Mouse (Mus musculus) cerebellum, adult 2 months (tissue): Measurements from ENCODE around the gene Gm14085. TPM values are rescaled to one million over a fixed set of nuclear protein-coding genes. Genes with fewer than 3 reads are reported as not detected.
A peak's percentile ranks its signal among the peaks of the same experiment; 100 is the strongest.
"Not testable (repeated sequence)": the region's sequence is repeated elsewhere in the genome, so short reads cannot be mapped to it uniquely, and the experiment has no call there.

ENCODE experiments used
- DNase-seq, 2 experiments: peaks; one replicate each; pipeline ENCODE4 v3.0.0; 2021
- H3K27ac ChIP-seq: fragments of 200-500 bp; 2 replicates; pipeline ENCODE4 v1.5.1; 2012; ENCODE audit warnings: low read length, control low read depth, inconsistent platforms; ENCODE audit not compliant: insufficient read depth
- H3K27me3 ChIP-seq: fragments of 200-500 bp; 2 replicates; pipeline ENCODE4 v1.6.1; 2012; ENCODE audit warnings: inconsistent platforms, mild to moderate bottlenecking, low read length, moderate library complexity; ENCODE audit not compliant: control insufficient read depth, insufficient read depth
- H3K4me1 ChIP-seq: fragments of 200-500 bp; 2 replicates; pipeline ENCODE4 v1.6.1; 2011; ENCODE audit warnings: low read length; ENCODE audit not compliant: control insufficient read depth, insufficient read depth
- H3K4me3 ChIP-seq: fragments of 200-500 bp; replicated peaks from 2 replicates; pipeline ENCODE3; 2011; ENCODE audit warnings: mild to moderate bottlenecking, low read depth, low read length, control low read depth; ENCODE audit not compliant: insufficient read depth
- CTCF ChIP-seq: fragments of 200-500 bp; IDR thresholded peaks from 2 replicates; pipeline ENCODE4 v1.5.1; 2011; ENCODE audit warnings: low read depth, mild to moderate bottlenecking, control low read depth, low read length, moderate library complexity, borderline replicate concordance; ENCODE audit not compliant: insufficient read depth
- POLR2A ChIP-seq: fragments of 200-500 bp; IDR thresholded peaks from 2 replicates; pipeline ENCODE4 v1.6.1; 2011; ENCODE audit warnings: low read length, control low read depth, borderline replicate concordance; ENCODE audit not compliant: insufficient read depth
- WGBS: fragments of 180-500 bp; shearing (Covaris S2); methylation state at CpG from one replicate; pipeline ENCODE4 v1.1.7; 2018; 5-methylcytosine and 5-hydroxymethylcytosine counted together
- polyA plus RNA-seq: library from polyadenylated mRNA; depleted of rRNA; stranded (reverse); fragments of >200 nt; gene quantifications from 2 replicates; pipeline ENCODE4 v1.2.3, GENCODE M21; 2012

Gm14085 gene
- polyA plus RNA-seq, 1 experiment, result not detected

GRCm38 (mm10) chr2:122469221-122469620 is 15.5 kb upstream of the Gm14085 start:
- no peak for DNase-seq
- no peak overlapping the region for H3K4me3 ChIP-seq
- H3K4me1 ChIP-seq, result peaks cover 7% of the 10 kb centered on the region; the same call in 1 of the 2 replicates
- WGBS, result 88% methylated on average over 3 of the region's 3 CpGs
- no peaks in the 10 kb centered on the region for H3K27me3 ChIP-seq
- TF ChIP-seq POLR2A (no peak), CTCF (no peak)
- no peak overlapping the region for H3K27ac ChIP-seq

GRCm38 (mm10) chr2:122476585-122476984 is 8.2 kb upstream of the Gm14085 start:
- Histone ChIP-seq H3K4me3 (no peak overlapping the region), H3K27ac (no peak overlapping the region), H3K27me3 (no peaks in the 10 kb centered on the region), H3K4me1 (no peaks in the 10 kb centered on the region)
- TF ChIP-seq CTCF (no peak), POLR2A (no peak)
- no peak for DNase-seq

- H3K4me1 ChIP-seq, H3K27me3 ChIP-seq, H3K4me3 ChIP-seq, H3K27ac ChIP-seq, DNase-seq: not testable (repeated sequence)
- 60% methylated on average over 1 of the region's 1 CpGs for WGBS
Measured at GRCm38 (mm10) chr2:122483787-122484186, 954 bp upstream of the Gm14085 start.

GRCm38 (mm10) chr2:122485654-122486053 is 913 bp downstream of the Gm14085 start:
- H3K4me3 ChIP-seq, H3K4me1 ChIP-seq, H3K27me3 ChIP-seq, H3K27ac ChIP-seq, DNase-seq: not testable (repeated sequence)
- 57% methylated on average over 3 of the region's 3 CpGs for WGBS

- not testable (repeated sequence) for H3K4me1 ChIP-seq, H3K4me3 ChIP-seq, DNase-seq, H3K27ac ChIP-seq, H3K27me3 ChIP-seq
Measured at GRCm38 (mm10) chr2:122486122-122486521, 1.4 kb downstream of the Gm14085 start.

- Histone ChIP-seq H3K27ac (no peak overlapping the region), H3K4me3 (no peak overlapping the region), H3K4me1 (no peaks in the 10 kb centered on the region), H3K27me3 (no peaks in the 10 kb centered on the region)
- no peak for DNase-seq
- 90% methylated on average over 2 of the region's 2 CpGs for WGBS
- TF ChIP-seq POLR2A (no peak), CTCF (no peak)
Measured at GRCm38 (mm10) chr2:122486674-122487073, 1.9 kb downstream of the Gm14085 start.

- 97% methylated on average over 1 of the region's 1 CpGs for WGBS
- not testable (repeated sequence) for DNase-seq
Measured at GRCm38 (mm10) chr2:122529696-122530095, 45.0 kb downstream of the Gm14085 start.

GRCm38 (mm10) chr2:122531290-122531689 is 46.5 kb downstream of the Gm14085 start:
- Histone ChIP-seq H3K27me3 (no peaks in the 10 kb centered on the region), H3K4me3 (no peak overlapping the region), H3K27ac (no peak overlapping the region), H3K4me1 (no peaks in the 10 kb centered on the region; the same call in none of the 2 replicates)
- peak; percentile 30 to 47 for DNase-seq
- WGBS, result 7% methylated on average over 7 of the region's 7 CpGs
- TF ChIP-seq CTCF (no peak), POLR2A (no peak)

More at GRCm38 (mm10) chr2:122529696-122530095, 45.0 kb downstream of the Gm14085 start:
- H3K27ac ChIP-seq, H3K4me1 ChIP-seq, H3K4me3 ChIP-seq, H3K27me3 ChIP-seq: not testable (repeated sequence)

GRCm38 (mm10) chr2:122531726-122532125 is 47.0 kb downstream of the Gm14085 start:
- TF ChIP-seq POLR2A (no peak), CTCF (no peak)
- Histone ChIP-seq H3K4me3 (no peak overlapping the region), H3K27ac (no peak overlapping the region), H3K4me1 (no peaks in the 10 kb centered on the region; the same call in none of the 2 replicates), H3K27me3 (no peaks in the 10 kb centered on the region)
- DNase-seq, result no peak
- 37% methylated on average over 2 of the region's 2 CpGs for WGBS
